Mouse (Mus musculus): ENCODE data around the gene Etv3. TPM values are rescaled to one million over a fixed set of nuclear protein-coding genes. Genes with fewer than 3 reads are reported as not detected.

The Etv3 gene
- polyA plus RNA-seq, 1 experiment from 2014 or later: 14.0 TPM

- no peak overlapping the region for H3K27ac ChIP-seq (replicated peaks)
- H3K9me3 ChIP-seq: no peaks in the 10 kb centered on the region
- no peak for DNase-seq (ENCODE audit: low spot score)
- no peak overlapping the region for H3K4me3 ChIP-seq
- WGBS: 93% methylated on average over 14 of the region's 14 CpGs
- H3K27me3 ChIP-seq (replicated peaks; ENCODE audit: low read depth, poor library complexity, severe bottlenecking): no peaks in the 10 kb centered on the region
- H3K36me3 ChIP-seq (replicated peaks): no peaks in the 10 kb centered on the region
- H3K4me1 ChIP-seq: peaks cover 15% of the 10 kb centered on the region
These were observed 42.3 kb downstream of the Etv3 start for GRCm38 (mm10) chr3:87567497-87567896.

- Histone ChIP-seq H3K9me3 (no peaks in the 10 kb centered on the region), H3K27me3 (replicated peaks; ENCODE audit: low read depth, poor library complexity, severe bottlenecking) (no peaks in the 10 kb centered on the region), H3K36me3 (replicated peaks) (no peaks in the 10 kb centered on the region), H3K4me3 (no peak overlapping the region), H3K27ac (replicated peaks) (no peak overlapping the region), H3K4me1 (peaks cover 15% of the 10 kb centered on the region)
- 94% methylated on average over 5 of the region's 5 CpGs for WGBS
- DNase-seq (ENCODE audit: low spot score): no peak
These were observed 43.5 kb downstream of the Etv3 start for GRCm38 (mm10) chr3:87568681-87569080.

- H3K27ac ChIP-seq (replicated peaks): no peak overlapping the region
- no peaks in the 10 kb centered on the region for H3K4me1 ChIP-seq
- peaks cover under 1% of the 10 kb centered on the region; the same call in 1 of the 2 replicates for H3K9me3 ChIP-seq
- no peak for DNase-seq (ENCODE audit: low spot score)
- H3K36me3 ChIP-seq (replicated peaks): no peaks in the 10 kb centered on the region
- H3K27me3 ChIP-seq (replicated peaks; ENCODE audit: low read depth, poor library complexity, severe bottlenecking): no peaks in the 10 kb centered on the region
- H3K4me3 ChIP-seq: no peak overlapping the region
- 27% methylated on average over 6 of the region's 6 CpGs for WGBS
These were observed 50.6 kb downstream of the Etv3 start for GRCm38 (mm10) chr3:87575766-87576165.

DNA sequence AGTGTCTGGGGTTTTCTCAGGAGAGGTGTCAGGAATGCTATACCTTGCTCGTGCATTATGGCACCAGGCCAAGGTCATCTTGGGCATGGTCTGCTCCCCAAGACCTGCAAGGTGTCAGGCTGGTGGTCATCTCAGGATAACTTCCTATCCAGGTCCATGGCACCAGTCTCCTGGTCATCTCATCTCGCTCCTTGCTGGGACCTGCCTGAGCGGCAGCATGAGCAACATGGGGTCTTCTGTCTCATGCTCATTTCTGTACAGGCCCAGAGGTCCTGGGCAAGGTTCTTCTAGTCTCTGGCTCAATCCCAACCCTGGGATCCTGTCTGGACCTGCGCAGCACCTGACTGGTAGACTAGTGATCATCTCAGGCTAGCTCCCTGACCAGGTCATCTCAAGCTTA, 57.1 kb downstream of the Etv3 start:
- WGBS: 90% methylated on average over 4 of the region's 4 CpGs
- no peaks in the 10 kb centered on the region for H3K27me3 ChIP-seq (replicated peaks; ENCODE audit: low read depth, poor library complexity, severe bottlenecking)
- H3K4me3 ChIP-seq: no peak overlapping the region
- H3K9me3 ChIP-seq: peaks cover 10% of the 10 kb centered on the region; the same call in 1 of the 2 replicates
- DNase-seq (ENCODE audit: low spot score): no peak
- no peak overlapping the region for H3K27ac ChIP-seq (replicated peaks)
- no peaks in the 10 kb centered on the region for H3K36me3 ChIP-seq (replicated peaks)
- no peaks in the 10 kb centered on the region for H3K4me1 ChIP-seq

Other genes starting within 250 kb of the Etv3 start
- not detected in 2 replicates for gene Cd5l, start 167.5 kb upstream of the Etv3 start, polyA plus RNA-seq (2016; fragmentation: Nextera tagmentation; extraction: Ambion mirVana)
- not detected in 2 replicates for gene Fcrl1, start 149.0 kb upstream of the Etv3 start, polyA plus RNA-seq (2016; fragmentation: Nextera tagmentation; extraction: Ambion mirVana)
- gene Fcrl5, start 89.6 kb upstream of the Etv3 start, polyA plus RNA-seq (2016; fragmentation: Nextera tagmentation; extraction: Ambion mirVana): not detected in 2 replicates
- gene Arhgef11, start 92.2 kb downstream of the Etv3 start, polyA plus RNA-seq (2016; fragmentation: Nextera tagmentation; extraction: Ambion mirVana): 16.0 and 16.9 TPM in 2 replicates
- 0.28 and 0.41 TPM in 2 replicates for gene Lrrc71, start 223.2 kb downstream of the Etv3 start, polyA plus RNA-seq (2016; fragmentation: Nextera tagmentation; extraction: Ambion mirVana)

Data from embryonic facial prominence, embryonic 10.5 days (tissue).